Mouse (Mus musculus) left cerebral cortex, adult 9 months (tissue): ENCODE results near the gene Mei1.

ENCODE experiments used
- DNase-seq, 2 experiments: peaks; one replicate each; pipeline ENCODE4 v3.0.0; 2022; ENCODE audit warnings: low spot score in 2 of 2

The Mei1 gene

DNA sequence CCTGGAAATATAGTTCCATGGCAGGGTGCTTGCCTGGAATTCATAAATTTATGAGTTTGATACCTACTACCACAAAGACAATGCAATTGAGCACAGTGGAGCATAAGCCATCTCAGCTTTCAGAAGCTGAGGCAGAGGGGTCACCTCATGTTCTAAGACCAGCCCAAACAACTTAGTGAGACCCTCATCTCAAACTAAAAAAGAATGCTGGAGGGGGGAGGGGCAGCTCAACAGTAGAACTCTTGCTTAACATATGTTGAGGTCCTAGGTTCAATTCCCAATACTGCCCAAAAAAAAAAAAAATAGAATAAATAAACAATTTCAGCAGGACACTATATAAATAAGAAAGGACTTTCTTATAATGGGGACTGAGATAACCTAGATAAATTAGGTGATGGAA, 80.2 kb downstream of the Mei1 start:
- no peak for DNase-seq

- no peak for DNase-seq
These were observed 81.4 kb downstream of the Mei1 start for GRCm38 (mm10) chr15:82151176-82151575.

GRCm38 (mm10) chr15:82152022-82152421, 82.2 kb downstream of the Mei1 start:
- DNase-seq: no peak

- DNase-seq: no peak
These were observed 82.6 kb downstream of the Mei1 start for GRCm38 (mm10) chr15:82152435-82152834.

GRCm38 (mm10) chr15:82156298-82156697, 86.5 kb downstream of the Mei1 start:
- no peak for DNase-seq

DNA sequence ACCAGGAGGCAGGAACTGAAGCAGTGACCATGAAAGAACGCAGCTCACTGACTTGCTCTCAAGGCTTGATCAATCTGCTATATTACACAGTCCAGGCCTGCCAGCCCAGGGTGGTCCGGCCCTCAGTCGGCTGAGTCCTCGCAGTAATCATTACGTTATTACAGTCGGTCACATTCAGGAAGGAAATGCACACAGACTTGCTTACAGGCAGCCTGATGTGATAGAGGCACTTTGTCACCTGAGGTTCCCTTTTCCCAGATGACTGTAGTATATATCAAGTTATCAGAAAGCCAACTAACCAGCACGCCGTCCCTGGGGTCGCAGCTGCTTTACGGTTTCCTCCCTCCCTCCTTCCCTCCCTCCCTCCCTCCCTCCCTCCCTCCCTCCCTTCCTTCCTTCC, 87.1 kb downstream of the Mei1 start:
- DNase-seq: no peak

- no peak for DNase-seq
These were observed 88.6 kb downstream of the Mei1 start for GRCm38 (mm10) chr15:82158243-82159035.

GRCm38 (mm10) chr15:82159471-82159870, 89.7 kb downstream of the Mei1 start:
- DNase-seq: no peak

- no peak for DNase-seq
These were observed 91.2 kb downstream of the Mei1 start for GRCm38 (mm10) chr15:82160731-82161640.

DNA sequence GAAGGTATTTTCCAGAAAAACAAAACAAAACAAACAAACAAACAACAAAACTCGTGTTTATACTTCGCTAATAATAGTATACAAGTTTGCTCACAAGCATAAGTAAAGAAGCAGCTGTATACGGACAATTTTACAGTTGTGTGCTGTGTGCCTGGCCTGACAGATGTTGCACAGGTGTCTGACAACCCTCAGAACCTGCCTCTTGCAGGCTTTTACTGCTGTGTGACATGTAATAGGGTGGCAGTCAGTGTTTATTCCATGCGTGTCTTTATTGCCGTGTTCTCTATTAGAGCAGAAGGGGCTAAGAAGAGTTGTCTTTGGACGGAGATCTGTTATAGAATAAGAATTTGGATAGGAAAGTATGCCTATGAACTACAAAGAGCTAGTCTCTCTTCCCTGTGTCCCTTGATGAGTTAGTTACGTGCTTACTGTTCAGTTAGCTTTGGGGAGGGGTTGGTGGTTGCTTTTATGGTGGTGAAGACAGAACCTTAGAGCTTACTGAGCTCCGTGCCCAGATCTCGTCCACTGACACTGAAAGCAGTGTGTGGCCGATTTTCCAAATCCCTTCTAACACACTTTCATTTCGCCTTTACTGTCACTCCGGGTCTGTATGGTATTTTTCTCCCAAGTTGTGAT, 92.3 kb downstream of the Mei1 start:
- DNase-seq: no peak

DNA sequence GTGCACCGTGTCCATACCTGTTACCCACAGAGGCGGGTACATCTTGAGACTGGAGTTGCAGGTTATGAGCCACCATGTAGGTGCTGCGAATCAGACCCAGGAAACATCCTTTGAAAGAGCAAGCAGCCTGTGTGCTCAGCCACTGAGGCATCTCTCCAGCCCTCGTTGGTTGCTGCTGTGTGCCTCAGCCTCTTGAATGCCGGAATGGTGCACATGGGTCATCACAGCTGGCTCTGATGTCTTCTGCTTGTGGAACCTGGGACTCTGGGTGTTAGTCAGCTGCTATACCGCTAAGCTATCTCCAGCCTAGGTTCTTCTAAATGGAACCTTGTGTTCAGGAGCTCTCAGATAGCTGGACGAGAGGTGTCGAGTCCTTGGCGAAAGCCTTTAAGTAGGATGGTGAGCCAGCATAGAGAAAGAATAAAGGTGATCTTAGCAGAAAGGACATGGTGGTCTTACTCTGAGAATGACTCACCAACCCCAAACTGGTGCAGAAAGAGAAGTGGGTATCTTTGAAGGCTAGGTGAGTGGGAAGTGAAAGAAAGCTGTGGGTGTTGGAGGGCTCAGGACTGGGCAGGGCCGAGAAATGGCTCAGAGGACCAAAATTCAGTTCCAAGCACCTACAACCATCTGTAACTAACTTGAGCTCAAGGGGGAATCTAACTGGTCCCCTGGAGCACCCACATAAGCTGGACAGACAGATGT, 93.7 kb downstream of the Mei1 start:
- no peak for DNase-seq

GRCm38 (mm10) chr15:82164061-82164399, 94.2 kb downstream of the Mei1 start:
- no peak for DNase-seq

GRCm38 (mm10) chr15:82164496-82164895, 94.7 kb downstream of the Mei1 start:
- no peak for DNase-seq

GRCm38 (mm10) chr15:82165332-82166239, 95.8 kb downstream of the Mei1 start:
- peak in 1 of 2 experiments; percentile 83 for DNase-seq

DNA sequence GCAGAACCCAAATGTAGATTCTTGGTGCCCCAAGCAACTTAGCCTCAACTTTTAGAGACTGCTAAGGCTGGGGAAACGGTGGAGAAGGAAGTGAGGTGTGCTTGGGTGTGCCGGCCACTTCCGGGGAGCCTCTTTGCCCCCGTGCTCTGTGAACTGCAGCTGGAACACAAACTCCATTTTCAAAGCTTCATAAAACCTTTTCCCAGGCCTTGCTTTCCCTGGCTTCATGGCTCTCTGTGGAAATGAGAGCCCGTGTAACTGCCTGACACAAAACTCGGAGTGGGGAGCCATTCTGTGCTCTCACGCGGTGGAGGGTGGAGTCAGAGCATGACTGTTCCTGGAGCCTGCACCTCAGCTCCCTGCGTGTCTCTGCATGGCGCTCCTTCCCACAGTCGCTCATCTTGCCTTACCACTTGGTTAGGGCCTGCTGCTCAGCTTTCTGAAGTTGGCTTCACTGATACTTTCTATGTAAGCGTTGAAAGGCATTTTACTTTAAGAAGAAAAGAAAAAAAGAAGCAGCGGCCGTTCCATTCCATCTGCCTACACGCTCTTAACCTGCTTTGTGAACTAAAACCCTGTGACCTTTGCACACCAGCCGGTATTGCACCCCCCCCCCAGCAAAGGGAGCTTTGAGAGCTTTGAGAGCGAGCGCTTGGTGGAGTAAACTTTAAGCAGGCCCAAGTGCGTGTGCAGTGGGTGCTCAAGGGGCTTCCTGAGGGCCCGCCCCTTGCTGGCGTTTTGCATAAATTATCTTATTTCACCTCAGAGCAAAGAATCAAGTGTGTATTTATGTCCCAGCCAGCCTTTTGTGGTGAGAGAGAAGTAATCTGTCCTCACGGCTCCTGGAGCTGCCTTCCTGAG, 96.7 kb downstream of the Mei1 start:
- DNase-seq: no peak

DNA sequence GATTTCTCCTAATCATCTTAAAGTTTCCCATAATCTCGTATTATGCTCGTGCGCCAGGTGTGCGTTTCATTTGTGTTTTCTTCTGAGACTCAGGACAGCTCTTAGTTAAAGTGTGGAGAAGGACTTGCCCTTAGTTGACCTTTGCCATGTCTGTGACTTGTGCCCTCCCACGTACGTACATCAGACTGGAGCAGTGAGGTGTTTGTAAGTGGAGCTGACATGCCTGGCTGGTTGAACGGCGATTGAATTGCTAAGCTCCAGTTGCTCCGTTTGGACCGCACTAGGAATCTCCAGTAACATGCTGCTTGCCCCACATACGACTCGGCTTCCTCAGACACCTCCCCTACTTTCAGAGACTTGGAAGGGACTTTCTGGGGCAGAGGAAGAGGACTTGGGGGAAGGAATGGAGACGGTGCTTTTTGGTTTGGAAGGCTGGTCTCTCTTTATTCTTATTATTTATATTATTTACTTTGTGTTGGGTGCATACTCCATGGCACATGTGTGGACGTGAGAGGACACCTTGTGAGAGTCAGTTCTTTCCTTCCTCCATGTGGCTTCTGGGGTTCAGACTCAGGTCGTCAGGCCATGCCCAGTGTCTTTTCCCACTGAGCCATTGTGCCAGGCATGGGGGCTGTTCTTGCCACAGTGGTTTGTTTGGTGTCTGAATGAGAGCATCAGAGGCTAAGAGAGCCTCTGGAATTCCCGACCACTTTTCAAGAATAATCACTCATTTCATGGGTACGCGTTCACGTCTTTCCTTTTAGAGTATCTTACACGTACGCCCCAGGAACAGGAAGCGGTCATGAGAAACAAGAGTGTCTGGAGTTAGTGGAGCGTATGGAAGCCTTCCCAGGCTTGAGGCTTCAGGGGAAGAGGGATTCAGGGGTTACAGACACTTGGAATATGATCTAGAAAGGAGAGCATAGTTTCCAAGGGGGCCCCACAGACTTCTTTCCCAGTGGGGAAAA, 97.7 kb downstream of the Mei1 start:
- DNase-seq: no peak

- DNase-seq: no peak
These were observed 99.9 kb downstream of the Mei1 start for GRCm38 (mm10) chr15:82169671-82170070.
